Mouse (Mus musculus) bone marrow macrophage, adult 2 months (primary cell): ENCODE measurements around the gene Pik3r4.

Experiments used
- CTCF ChIP-seq: IDR thresholded peaks from 2 replicates; pipeline ENCODE4 v1.5.1; 2012; ENCODE audit warnings: low read depth, mild to moderate bottlenecking, low read length, moderate library complexity
- POLR2A ChIP-seq: IDR thresholded peaks from 2 replicates; pipeline ENCODE4 v1.6.1; 2012; ENCODE audit warnings: mild to moderate bottlenecking, low read depth, low read length, borderline replicate concordance

- TF ChIP-seq CTCF = no peak
- TF ChIP-seq POLR2A = no peak
Measured at GRCm38 (mm10) chr9:105700702-105701101, 57.9 kb downstream of the Pik3r4 start.
